Mouse (Mus musculus): ENCODE results near the gene Ewsr1. TPM values are rescaled to one million over a fixed set of nuclear protein-coding genes. Genes with fewer than 3 reads are reported as not detected.
"Not testable (repeated sequence)": the region's sequence is repeated elsewhere in the genome, so short reads cannot be mapped to it uniquely, and the experiment has no call there.

Gene Ewsr1
- polyA plus RNA-seq, 1 experiment from 2014 or later: 605 TPM

- Histone ChIP-seq H3K27ac (no peak overlapping the region), H3K9ac (no peak overlapping the region), H3K36me3 (peaks cover 14% of the 10 kb centered on the region; the same call in 1 of the 2 replicates), H3K4me1 (peaks cover 16% of the 10 kb centered on the region; the same call in 1 of the 2 replicates), H3K4me2 (peak overlapping the region; percentile 78), H3K9me3 (no peaks in the 10 kb centered on the region), H3K4me3 (replicated peaks) (no peak overlapping the region), H3K27me3 (replicated peaks) (no peaks in the 10 kb centered on the region)
- WGBS: 71% methylated on average over 5 of the region's 5 CpGs
- no peak for ATAC-seq (ENCODE audit: insufficient read depth, low FRiP score, low read depth)
Observed at GRCm38 (mm10) chr11:5095877-5096276, 3.2 kb downstream of the Ewsr1 start.

GRCm38 (mm10) chr11:5091706-5092105 lies 7.4 kb downstream of the Ewsr1 start:
- Histone ChIP-seq H3K27me3 (replicated peaks) (no peaks in the 10 kb centered on the region), H3K9ac (no peak overlapping the region), H3K4me2 (no peak overlapping the region), H3K27ac (no peak overlapping the region), H3K9me3 (no peaks in the 10 kb centered on the region), H3K4me1 (0 out of 2 replicates have a peak, but pooled peaks cover 3% of the 10 kb centered on the region), H3K4me3 (replicated peaks) (no peak overlapping the region), H3K36me3 (peaks cover 40% of the 10 kb centered on the region)
- ATAC-seq (ENCODE audit: insufficient read depth, low FRiP score, low read depth): no peak
- WGBS: 36% methylated on average over 2 of the region's 2 CpGs

- Histone ChIP-seq H3K36me3 (peaks cover 57% of the 10 kb centered on the region), H3K27ac (no peak overlapping the region), H3K9me3 (no peaks in the 10 kb centered on the region), H3K4me1 (0 out of 2 replicates have a peak, but pooled peaks cover under 1% of the 10 kb centered on the region), H3K4me2 (no peak overlapping the region), H3K9ac (no peak overlapping the region), H3K27me3 (replicated peaks) (no peaks in the 10 kb centered on the region), H3K4me3 (replicated peaks) (no peak overlapping the region)
- whole genome bisulfite sequencing: 93% methylated on average over 1 of the region's 1 CpGs
- ATAC-seq (ENCODE audit: insufficient read depth, low FRiP score, low read depth): no peak
Observed at GRCm38 (mm10) chr11:5089147-5089546, 9.9 kb downstream of the Ewsr1 start.

GRCm38 (mm10) chr11:5076843-5077242 lies 22.2 kb downstream of the Ewsr1 start:
- not testable (repeated sequence) for H3K4me2 ChIP-seq; H3K9ac ChIP-seq; ATAC-seq (ENCODE audit: insufficient read depth, low FRiP score, low read depth); H3K27ac ChIP-seq; H3K9me3 ChIP-seq; H3K4me3 ChIP-seq (replicated peaks); H3K27me3 ChIP-seq (replicated peaks); H3K4me1 ChIP-seq
- WGBS: 89% methylated on average over 4 of the region's 5 CpGs
- peaks cover 63% of the 10 kb centered on the region for H3K36me3 ChIP-seq

- ATAC-seq (ENCODE audit: insufficient read depth, low FRiP score, low read depth): no peak
- Histone ChIP-seq H3K36me3 (peaks cover 67% of the 10 kb centered on the region), H3K27ac (no peak overlapping the region), H3K4me3 (replicated peaks) (no peak overlapping the region), H3K4me2 (no peak overlapping the region), H3K4me1 (no peaks in the 10 kb centered on the region), H3K27me3 (replicated peaks) (no peaks in the 10 kb centered on the region), H3K9ac (no peak overlapping the region), H3K9me3 (no peaks in the 10 kb centered on the region)
Observed at GRCm38 (mm10) chr11:5075760-5076159, 23.3 kb downstream of the Ewsr1 start.

- H3K9ac ChIP-seq: no peak overlapping the region
- 67% methylated on average over 4 of the region's 4 CpGs for WGBS
- H3K27me3 ChIP-seq (replicated peaks): no peaks in the 10 kb centered on the region
- no peak overlapping the region for H3K4me3 ChIP-seq (replicated peaks)
- no peaks in the 10 kb centered on the region for H3K9me3 ChIP-seq
- H3K36me3 ChIP-seq: peaks cover 68% of the 10 kb centered on the region
- H3K4me1 ChIP-seq: no peaks in the 10 kb centered on the region
- no peak for ATAC-seq (ENCODE audit: insufficient read depth, low FRiP score, low read depth)
- H3K4me2 ChIP-seq: no peak overlapping the region
- no peak overlapping the region for H3K27ac ChIP-seq
Observed at GRCm38 (mm10) chr11:5074882-5075281, 24.2 kb downstream of the Ewsr1 start.

GRCm38 (mm10) chr11:5068126-5068971 lies 30.7 kb downstream of the Ewsr1 start:
- WGBS: 78% methylated on average over 9 of the region's 9 CpGs
- Histone ChIP-seq H3K36me3 (peaks cover 45% of the 10 kb centered on the region), H3K4me2 (no peak overlapping the region), H3K4me1 (peaks cover 17% of the 10 kb centered on the region), H3K27ac (no peak overlapping the region), H3K9ac (no peak overlapping the region), H3K27me3 (replicated peaks) (0 out of 2 replicates have a peak, but pooled peaks cover 2% of the 10 kb centered on the region), H3K9me3 (no peaks in the 10 kb centered on the region), H3K4me3 (replicated peaks) (no peak overlapping the region)
- ATAC-seq (ENCODE audit: insufficient read depth, low FRiP score, low read depth): no peak

- Histone ChIP-seq H3K4me1 (peaks cover 29% of the 10 kb centered on the region), H3K27me3 (replicated peaks) (0 out of 2 replicates have a peak, but pooled peaks cover 7% of the 10 kb centered on the region), H3K36me3 (peaks cover 34% of the 10 kb centered on the region), H3K9ac (no peak overlapping the region), H3K4me2 (no peak overlapping the region), H3K27ac (no peak overlapping the region), H3K9me3 (no peaks in the 10 kb centered on the region), H3K4me3 (replicated peaks) (no peak overlapping the region)
- no peak for ATAC-seq (ENCODE audit: insufficient read depth, low FRiP score, low read depth)
Observed at GRCm38 (mm10) chr11:5067063-5067462, 32.0 kb downstream of the Ewsr1 start.

GRCm38 (mm10) chr11:5065056-5065821 lies 33.8 kb downstream of the Ewsr1 start, which contains the start of gene Gas2l1:
Gene Gas2l1, minus strand, starts transcription at chr11:5065327.
- Histone ChIP-seq H3K4me3 (replicated peaks) (peak within 1 kb of the TSS; percentile 87), H3K27me3 (replicated peaks) (peaks cover 20% of the 10 kb centered on the region), H3K9me3 (no peaks in the 10 kb centered on the region), H3K4me2 (peak within 1 kb of the TSS; percentile 98), H3K36me3 (peaks cover 19% of the 10 kb centered on the region), H3K27ac (peak within 1 kb of the TSS; percentile 63; the same call in 1 of the 2 replicates), H3K9ac (peak within 1 kb of the TSS; percentile 77), H3K4me1 (peaks cover 42% of the 10 kb centered on the region)
- WGBS: under 1% methylated on average over 50 of the region's 50 CpGs
- peak; percentile 74 for ATAC-seq (ENCODE audit: insufficient read depth, low FRiP score, low read depth)

- peaks cover 15% of the 10 kb centered on the region for H3K36me3 ChIP-seq
- WGBS: 15% methylated on average over 38 of the region's 38 CpGs
- peak overlapping the region; percentile 87 for H3K4me3 ChIP-seq (replicated peaks)
- no peaks in the 10 kb centered on the region for H3K9me3 ChIP-seq
- no peak for ATAC-seq (ENCODE audit: insufficient read depth, low FRiP score, low read depth)
- H3K27me3 ChIP-seq (replicated peaks): peaks cover 28% of the 10 kb centered on the region
- H3K4me1 ChIP-seq: peaks cover 45% of the 10 kb centered on the region
- H3K4me2 ChIP-seq: peak overlapping the region; percentile 98
- H3K9ac ChIP-seq: peak overlapping the region; percentile 77
- H3K27ac ChIP-seq: 0 out of 2 replicates have a peak overlapping the region, but pooled peaks have one; percentile 26
Observed at GRCm38 (mm10) chr11:5064282-5065055, 34.6 kb downstream of the Ewsr1 start.

- Histone ChIP-seq H3K36me3 (peaks cover 7% of the 10 kb centered on the region), H3K9me3 (no peaks in the 10 kb centered on the region), H3K4me1 (peaks cover 49% of the 10 kb centered on the region), H3K4me3 (replicated peaks) (peak overlapping the region; percentile 87), H3K27ac (no peak overlapping the region), H3K9ac (no peak overlapping the region; the same call in 1 of the 2 replicates), H3K4me2 (peak overlapping the region; percentile 98), H3K27me3 (replicated peaks) (peaks cover 35% of the 10 kb centered on the region)
- no peak for ATAC-seq (ENCODE audit: insufficient read depth, low FRiP score, low read depth)
- WGBS: 60% methylated on average over 31 of the region's 31 CpGs
Observed at GRCm38 (mm10) chr11:5063561-5064281, 35.3 kb downstream of the Ewsr1 start.

Measured in stomach, embryonic 15.5 days (tissue).